Mouse (Mus musculus) kidney, adult 9 months (tissue): ENCODE data around the gene Rnf43.

Experiments used
- DNase-seq: peaks from one replicate; pipeline ENCODE4 v3.0.0; 2022

Gene Rnf43

DNA sequence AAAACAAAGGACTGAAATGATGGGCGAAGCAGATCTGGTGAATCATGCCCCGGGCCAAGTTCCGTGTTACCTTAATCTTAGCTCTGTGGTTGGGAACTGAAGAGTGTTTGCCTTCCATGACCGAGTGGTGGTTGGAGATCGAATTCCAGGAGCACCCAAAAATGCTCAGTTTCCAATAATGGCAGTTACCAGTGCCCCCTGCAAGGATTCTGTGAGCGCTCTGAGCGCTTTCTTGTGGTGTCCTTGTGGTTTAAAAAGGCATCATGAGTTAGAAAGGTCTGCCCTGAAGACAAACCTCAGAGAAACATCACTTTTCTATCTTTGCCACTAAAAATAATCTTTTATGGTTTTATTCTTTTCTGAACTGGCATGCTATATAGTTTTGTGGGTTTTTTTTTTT, 16.5 kb downstream of the Rnf43 start:
- no peak for DNase-seq

DNA sequence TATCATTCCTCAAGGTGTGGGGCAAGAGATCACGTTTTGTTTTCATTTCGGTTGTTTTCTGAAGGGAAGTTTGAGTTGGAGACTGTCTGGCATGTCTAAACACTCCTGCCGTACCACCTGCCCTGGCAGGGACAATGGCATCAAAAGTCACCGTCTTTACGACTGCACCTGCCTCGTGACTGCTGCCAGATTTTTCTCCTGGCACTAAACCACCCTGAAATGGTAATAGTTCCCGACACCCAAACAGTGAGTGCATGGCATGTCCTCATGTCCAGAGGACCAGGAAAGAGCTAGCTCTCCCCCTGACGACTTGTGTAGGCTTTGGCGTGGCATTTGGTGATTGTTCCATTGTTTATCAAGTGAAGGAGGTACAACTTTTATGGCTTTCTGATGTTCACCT, 18.3 kb downstream of the Rnf43 start:
- DNase-seq, result no peak

DNA sequence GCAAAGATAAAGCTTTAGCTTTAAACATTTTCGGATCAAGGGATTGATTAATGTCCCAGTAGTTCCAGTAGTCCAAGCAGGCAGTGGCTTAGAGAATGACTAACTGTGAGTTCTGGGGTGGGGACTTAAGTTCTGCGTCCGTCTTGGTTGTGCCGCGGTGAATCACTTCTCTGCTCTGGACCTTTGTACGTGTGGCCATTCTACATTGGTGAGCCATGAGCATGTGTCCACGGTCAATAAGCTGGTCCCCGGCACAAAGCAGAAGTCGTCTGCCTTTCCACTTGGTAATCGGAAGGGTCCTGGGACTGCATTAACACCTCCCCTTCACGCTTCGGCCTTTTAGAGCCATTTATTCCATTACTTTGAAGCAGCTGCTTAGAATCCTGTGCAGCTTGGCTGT, 19.6 kb downstream of the Rnf43 start:
- no peak for DNase-seq

DNA sequence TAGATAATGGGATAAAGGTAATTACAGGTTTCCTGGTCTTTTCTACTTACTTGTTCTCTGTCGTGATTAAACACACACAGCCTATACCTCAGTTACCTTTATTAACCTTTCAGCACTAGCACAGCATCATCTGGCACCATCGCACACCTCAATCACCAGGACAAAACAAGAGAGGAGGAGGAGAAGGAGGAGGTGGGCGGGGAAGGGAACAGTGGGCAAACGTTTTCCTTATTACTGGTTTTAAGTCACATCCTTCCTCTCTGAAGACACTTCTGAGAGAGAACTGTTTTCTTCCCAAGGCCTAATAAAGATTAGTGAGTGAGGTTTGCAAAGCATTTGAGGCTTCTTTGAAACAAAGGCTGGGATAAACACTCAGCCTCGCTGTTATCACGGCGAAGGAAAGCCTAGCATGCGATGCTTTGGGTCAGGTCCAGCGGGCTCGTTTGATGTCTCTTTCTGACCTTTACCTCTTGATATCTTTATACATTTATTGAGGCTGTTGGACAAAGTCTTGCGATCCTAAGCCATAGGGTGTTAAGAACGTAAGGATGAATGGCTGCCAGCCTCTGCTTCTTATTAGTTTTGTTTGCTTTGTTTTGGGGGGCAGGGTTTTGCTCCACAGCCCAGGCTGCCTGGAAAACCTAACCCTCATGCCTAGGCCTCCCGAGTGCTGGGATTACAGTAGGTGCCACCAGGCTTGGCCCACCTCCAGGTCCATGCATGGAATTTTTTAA, 20.5 kb downstream of the Rnf43 start:
- DNase-seq, result no peak

DNA sequence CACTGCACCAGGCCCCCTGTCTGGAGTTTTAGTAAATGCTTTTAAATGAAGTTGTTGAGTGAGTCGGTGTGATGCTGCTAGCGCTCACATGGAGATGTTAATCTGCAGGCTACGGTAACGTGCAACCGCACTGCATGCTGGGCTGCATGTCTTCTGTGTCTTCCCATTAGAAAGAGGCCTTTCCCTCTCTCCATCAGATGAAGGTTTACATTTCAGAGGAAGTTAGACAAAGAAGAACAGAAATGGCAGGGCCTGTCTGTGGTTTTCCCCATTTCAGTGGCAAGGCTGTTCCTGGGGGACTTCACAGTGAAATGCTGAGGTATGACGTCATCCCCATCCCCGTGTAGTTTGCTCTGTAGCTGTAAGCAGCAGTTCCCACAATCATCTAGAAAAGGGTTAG, 23.9 kb downstream of the Rnf43 start:
- no peak for DNase-seq

DNA sequence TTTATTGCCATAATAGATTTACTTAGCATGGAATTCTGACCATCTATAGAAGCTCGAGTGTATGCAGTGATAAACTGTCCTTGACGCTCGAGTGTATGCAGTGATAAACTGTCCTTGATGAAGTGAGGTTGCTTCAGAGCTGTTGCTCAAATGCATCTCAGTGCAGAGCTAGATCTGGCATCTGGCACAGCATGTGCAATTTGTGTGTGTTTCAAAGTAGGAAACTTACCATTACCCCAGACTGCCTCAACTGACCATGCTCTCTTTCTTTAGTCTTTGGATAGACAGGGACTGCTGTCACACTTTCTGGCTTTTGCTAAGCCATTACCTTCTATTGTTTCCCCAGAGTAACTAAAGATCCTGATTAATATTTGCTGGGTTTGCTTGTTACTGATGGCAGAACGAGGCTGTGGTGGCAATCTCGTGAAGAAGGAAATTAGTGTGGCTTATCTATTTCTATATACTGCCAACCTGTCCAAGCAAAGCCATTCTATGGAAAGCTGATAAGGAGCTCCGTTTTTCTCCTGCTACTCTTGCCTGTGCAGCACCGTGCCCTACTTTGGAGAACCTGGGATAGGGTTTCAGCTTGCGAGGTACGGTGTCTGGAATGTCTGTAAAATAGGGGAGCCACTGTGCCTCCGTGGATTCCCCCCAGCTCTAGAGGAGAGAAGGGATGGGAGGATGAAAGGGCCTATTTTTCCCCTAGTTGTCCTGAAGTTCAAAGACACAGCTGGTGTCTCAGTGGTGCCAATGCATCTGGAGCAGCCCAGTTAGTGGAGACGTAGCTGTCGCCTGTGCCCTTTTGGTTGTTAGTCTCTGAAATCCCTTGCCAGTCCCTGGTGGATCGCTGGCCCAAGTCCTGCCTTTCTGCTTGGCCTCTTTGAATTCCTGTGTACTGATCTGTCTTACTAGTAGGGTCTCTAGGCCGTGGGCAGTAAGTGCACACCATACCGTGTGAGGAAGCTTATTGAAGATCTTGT, 25.0 kb downstream of the Rnf43 start:
- no peak for DNase-seq

DNA sequence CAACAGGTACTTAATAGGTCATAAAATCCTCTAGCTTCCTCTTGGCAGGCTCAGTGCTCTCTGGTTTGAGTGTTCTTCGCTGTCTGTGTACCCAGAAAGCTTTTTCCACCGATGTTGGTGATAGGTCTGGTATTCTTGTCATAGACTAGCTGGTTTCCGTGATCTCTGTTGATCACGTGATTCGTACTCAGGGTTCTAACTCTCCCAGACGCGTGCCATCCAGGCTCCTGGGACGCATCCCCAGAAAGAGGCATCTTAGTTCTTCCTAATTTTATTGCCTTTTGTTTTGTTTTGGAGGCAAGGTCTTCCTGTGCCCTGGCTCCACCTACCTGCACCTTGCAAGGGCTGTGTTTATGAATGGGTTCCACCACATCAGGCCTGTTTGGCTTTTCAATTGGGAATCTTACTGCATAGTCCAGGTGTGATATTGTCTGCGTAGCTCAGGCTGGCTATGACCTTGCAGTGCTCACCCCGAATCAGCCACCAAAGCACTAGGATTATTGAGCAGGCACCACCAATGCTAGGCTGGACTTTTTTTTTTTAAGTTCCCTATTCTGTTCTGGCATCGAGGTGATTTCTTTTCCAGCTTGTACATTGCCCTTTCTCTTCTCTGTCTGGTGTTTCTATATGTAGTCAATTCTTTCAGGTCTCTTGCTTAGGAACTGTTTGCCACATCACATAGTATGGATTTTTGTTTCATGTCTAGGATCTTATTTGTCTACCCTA, 26.1 kb downstream of the Rnf43 start:
- DNase-seq, result no peak

DNA sequence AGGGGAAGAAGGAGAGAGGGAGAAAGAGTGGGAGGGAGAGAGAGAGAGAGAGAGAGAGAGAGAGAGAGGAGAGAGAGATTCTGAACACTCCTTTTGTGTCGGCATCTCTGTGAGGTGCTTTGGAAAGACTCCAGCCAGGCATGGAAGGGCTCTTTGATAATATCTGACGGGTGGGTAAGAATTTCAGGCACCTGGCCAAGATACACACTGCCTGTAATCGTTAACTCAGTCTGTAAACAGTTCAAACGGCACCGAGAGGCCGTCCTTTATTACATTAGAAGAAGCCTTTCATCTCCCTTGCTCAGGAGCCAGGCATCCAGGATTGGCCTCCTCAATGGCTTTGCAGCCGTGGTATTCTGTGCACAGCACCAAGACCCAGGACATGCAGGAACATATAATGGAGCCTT, 26.9 kb downstream of the Rnf43 start:
- peak; percentile 83 for DNase-seq

DNA sequence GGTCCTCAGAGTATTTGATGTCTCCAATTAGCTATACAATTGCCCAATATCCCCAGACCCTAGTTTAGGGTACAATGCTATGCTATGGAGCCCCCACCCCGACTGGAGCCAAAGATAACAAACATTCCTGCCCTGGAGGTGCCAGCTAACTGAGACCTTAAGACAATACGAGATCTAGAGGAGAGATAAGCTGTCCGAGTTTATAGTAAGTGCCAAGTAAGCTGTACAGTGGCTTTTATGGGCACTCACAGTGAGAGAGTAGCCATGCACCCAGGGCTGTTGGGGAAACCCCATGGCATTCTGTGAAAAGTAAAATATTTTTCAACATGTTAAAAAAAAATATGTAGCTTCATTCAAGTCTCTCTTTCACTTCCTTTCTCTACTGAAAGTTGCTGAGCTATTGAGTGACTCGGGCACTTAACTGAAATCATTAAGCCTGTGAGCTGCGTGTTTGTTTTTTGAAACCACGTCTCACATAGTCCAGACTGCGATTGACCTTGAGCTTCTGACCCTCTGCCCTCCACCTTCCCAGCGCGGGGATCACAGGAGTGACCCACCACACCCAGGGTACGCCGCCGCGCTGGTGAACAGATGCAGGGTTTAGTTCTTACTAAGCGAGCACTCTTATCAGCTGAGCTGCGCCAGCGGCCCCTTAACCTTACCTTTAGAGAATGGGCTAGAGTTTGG, 27.7 kb downstream of the Rnf43 start:
- no peak for DNase-seq

DNA sequence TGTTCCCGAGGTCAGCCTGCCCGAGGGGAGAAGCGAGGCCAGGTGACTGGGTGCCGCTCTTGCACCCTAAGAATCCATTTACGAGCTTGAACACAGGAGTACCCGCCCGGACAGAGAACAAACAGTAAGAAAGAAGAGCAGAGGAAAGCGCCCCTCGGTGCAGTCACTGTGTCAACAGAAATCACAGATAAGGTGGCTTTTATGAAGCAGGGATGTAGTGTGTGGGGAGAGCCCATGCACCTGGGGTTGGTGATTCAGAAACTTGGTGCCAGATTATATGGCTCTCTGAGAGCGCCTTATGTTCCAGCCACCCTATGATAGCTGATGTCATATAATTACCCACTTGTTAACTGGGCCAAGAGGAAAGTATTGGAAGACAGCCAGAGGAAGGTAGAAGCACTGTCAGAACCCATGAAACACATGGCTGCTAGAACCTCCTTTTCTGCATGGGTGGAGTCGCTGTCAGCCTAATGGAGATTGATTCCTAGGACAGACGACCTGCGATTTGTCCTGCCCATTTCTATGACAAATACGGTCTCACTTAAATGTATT, 34.7 kb downstream of the Rnf43 start:
- DNase-seq, result no peak

DNA sequence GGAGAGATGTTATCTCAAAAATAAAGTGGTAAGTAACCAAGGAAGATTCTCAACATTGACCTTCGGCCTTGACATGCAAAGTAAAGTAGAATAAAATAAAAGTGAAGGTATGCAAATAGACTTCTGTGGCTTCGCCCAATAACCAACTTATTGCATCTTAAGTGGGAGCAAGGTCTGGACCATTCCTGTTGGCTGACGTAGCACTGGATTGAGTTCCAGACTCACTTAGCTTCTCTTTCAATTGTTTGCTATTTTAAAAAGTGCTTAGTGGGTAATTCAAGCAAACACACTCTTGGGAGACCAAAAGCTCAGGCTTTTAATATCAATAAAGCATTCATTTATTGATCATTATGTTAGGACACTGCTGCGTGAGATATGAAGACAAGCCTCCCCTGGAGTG, 35.6 kb downstream of the Rnf43 start:
- no peak for DNase-seq

DNA sequence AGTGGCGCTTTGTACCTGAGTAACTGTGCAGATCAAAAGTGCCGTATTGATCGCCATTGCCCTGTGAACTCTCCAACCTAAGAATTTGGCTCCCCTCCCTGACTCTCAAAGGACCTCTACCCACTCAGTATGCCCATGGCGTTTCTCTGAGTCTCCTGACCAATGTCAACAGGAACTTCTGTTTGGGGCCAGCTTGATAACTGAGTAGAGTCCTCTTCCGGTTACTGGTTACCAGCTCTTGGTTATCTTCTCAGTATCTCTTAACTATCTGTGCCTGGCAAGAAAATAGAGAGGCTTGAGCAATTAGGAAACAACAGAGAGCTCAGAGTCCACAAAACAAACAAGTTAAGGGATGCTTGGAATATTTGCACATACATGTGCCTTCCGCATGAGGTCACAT, 38.6 kb downstream of the Rnf43 start:
- DNase-seq, result no peak

DNA sequence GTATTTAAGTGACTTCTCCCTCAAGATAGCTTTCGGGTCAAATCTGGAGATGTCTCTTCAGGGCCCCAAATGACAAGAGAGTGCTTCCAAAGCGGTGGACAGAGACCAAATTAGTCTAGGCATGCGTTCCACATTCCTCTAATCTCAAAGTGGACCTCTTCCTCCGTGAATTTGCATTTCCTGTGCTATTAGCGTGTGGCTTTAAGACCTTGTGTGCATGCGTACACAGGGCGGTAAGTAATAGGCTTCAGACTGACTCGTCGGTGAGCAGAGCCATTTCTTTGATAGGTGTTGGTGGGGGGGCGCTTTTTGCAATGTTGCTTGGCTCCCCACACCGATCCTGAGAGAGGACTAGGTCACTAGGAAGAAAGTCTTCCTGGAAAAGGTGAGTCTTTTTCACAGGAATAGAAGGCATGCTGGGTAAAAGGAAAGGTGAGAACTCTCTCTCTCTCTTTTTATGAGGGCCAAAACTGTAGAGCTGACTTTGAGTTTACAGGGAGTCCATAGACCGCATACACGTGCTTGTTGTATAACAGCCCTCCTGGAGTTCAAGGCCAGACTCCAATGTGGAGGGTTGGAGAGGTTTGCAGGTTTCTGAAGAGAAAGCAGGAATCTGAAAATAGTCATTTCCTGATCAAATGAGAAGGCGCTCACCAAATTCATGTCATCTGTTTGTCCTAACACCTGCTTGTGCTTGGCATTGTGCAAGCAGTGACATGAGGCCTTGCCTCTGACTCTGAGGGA, 39.5 kb downstream of the Rnf43 start:
- DNase-seq, result peak; percentile 43

DNA sequence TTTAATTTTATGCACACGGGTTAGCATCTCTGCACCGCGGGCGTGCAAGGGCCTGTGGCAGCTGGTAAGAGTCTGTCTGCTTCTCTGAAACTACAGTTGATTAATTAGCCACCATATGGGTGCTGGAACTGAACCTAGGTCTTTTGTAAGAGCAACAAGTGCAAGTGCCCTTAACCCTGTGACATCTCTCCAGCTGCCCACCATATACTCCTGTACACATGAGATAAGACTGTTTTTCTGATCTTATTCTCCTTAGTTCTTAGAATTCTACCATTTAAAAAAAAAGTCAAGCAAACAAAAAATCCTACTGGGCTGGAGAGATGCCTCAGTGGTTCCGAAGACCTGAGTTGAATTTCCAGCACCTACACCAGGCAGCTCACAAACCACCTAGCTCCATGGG, 41.1 kb downstream of the Rnf43 start:
- no peak for DNase-seq

DNA sequence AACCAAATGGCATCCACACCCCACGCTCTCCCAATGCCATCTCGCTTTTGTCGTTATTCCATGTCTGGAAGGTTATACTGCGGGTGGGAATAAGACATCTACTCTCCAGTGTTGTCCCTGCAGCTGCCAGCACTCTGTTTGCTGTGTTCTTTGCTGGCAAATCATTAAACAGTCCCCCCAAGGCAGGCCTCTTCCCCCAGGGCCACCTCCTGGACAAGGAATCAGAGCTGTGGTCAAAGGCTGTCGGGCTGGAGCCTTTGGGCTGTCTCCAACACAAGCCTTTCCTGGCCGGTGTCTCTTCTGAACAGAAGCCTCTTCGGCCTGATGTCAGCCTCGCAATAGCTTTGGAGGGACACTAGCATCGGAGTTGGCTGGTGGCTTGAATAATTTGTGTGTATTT, 41.8 kb downstream of the Rnf43 start:
- peak; percentile 75 for DNase-seq

DNA sequence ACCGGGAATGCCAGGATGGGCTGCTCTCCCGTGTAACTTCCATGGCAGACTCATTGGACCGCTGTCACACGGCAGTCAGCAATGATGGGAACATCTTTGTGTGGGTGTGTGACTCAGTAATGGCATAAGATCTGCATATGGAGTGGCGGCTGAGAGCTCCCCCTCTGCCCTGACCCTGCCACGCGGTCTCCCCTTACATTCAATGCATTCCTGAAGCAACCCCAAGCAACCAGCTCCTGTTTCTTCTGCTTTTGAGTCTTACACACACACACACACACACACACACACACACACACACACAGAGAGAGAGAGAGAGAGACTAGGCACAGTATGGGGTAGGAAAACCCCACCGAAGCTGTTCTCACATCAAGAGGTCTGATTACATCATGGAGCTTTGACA, 45.0 kb downstream of the Rnf43 start:
- DNase-seq, result no peak

DNA sequence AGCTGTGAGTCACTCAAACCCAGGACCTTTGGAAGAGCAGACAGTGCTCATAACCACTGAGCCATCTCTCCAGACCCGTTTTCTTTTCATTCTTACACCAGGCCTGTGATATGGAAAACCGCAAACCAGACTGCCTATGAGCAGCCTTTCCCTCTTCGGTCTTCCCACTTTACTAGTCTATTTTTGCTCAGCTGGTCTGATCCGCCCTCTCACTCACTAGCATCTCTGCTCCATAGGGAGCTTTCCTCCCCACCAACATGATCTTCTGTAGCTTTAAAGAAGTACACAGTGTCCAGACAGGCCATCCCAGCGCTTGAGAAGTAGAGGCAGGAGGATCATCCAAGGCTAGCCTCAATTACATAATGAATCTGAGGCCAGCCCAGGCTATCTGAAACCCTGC, 46.5 kb downstream of the Rnf43 start:
- DNase-seq, result no peak

DNA sequence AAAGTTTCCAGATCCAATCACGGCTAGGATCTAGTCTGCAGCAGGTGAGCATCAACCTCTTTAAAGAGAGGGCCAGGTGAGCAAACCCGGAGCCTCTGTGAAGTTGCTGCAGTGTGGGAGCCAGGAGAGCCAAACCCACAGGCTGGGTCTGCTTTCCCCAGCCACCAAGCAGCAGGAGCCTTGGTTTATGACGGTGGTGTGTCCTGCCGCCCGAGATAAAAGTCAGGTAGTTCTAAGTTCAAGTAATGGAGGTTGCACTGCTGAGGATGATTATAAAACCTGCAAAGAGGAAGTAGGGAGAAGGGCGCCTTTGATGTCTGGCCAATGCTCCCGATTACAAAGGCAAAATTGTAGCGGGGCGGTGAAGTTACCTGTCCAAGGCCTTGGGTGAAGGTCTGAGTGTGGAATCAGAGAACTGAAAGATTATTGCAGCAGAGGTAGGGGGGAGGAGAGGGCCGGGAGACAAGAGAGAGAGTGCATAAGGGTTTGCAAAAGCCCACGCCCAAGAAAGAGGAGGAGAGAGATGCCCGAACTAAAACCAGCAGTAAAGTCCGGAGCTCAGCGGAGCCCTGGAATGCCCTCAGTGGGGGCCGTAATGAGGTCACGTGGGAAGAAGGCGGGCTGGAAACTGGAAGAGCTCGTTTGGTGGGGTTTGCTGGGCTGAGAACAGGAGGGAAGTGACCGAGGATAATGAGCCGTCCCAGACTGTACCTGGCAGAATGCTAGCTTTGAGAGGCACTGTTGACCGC, 47.2 kb downstream of the Rnf43 start:
- DNase-seq, result peak; percentile 78

DNA sequence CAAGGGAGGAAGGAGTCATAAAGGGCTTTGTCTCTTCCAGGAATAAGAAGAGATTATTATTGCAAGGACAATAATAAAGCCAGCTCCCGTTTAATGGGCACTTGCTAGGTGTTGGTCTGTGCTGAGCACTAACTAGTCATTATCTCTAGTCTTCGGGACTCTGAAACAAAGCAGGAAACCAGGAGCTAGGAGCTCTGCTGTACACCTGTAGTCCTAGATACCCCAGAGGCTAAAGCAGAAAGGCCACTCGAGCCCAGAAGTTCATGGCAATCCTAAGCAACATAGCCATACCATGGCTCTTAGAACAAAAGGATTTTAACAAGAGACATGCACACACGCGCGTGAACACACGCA, 47.7 kb downstream of the Rnf43 start:
- DNase-seq, result no peak

DNA sequence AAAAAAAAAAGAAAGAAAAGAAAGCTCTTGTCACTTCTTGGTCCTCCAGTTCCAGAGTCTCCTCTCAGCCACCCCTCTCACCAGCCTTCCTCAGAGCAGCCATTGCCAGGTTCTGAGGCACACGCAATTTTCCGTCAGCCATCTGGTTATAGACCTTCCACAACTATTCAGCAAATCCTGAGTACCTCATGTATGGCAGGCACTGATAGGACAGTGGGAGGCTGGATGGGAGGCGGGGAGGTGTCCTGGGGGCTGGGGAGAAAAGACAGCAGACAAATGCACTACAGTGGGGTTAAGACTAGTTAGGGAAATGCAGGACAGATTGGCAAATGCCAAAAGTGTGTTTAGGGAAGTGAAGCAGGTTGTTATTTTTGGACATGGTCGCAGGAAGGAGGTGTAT, 49.7 kb downstream of the Rnf43 start:
- DNase-seq, result no peak

DNA sequence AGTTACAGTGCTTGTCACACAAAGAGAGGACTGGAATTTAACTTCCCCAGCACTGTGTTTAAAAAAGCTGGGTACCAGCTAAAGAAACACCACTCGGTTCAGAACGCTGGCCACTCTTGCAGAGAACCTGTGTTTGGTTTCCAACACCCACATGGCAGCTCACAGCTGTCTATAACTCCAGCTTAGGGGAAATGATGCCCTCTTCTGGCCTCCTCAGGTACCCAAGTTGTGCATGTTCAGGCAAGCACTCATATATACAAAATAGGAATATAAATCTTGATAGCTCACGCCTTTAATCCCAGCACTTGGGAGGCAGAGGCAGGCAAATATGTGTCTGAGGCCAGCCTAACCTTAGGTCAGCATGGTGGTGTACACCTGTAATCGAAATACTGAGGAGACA, 53.5 kb downstream of the Rnf43 start:
- no peak for DNase-seq
